Mouse (Mus musculus): ENCODE data around the gene Tcf20.

DNA sequence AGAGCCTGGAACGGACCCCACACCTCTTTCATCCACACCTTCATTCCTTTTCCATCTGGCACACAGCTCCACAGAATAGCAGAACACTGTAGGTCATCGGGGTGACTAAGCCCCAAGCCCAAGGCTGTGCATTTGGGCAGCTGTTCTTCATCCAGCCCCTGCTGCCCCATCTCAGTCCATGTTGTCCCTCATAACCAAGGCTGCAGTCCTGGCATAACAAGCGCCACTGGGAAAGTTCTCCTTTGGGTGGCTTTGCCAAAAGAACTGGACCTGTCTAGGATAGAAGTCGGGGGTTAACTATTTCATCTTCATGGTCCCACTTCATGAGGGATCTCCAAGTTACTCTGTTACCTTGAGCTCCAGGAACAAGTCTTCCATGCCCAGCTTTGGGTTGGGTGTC, 77.9 kb downstream of the Tcf20 start:
- TF ChIP-seq GATA1 (IDR thresholded peaks at IDR 0.05; ENCODE audit: borderline replicate concordance, low read length) (no peak), FLI1 (IDR thresholded peaks at IDR 0.05; ENCODE audit: low read length) (no peak)
